ENCODE assay signal across 8 mouse cellular contexts in genomic region chr6:17749596-17749995, GRCm38 (mm10). TPM values are rescaled to one million over a fixed set of nuclear protein-coding genes. Genes with fewer than 3 reads are reported as not detected.
DNase-seq lines count a peak whose midpoint lies in the region; ATAC-seq and TF ChIP-seq lines count a peak whose summit lies in the region.

No protein-coding gene starts in this region.

- H3K27me3 ChIP-seq in G1E (ENCODE audit: insufficient read depth, low read length): no peaks in the 10 kb centered on the region
- no peaks in the 10 kb centered on the region for H3K27me3 ChIP-seq in forebrain, postnatal 0 days (ENCODE audit: insufficient read depth, low read length)
- no peaks in the 10 kb centered on the region for H3K27me3 ChIP-seq in midbrain, embryonic 11.5 days (ENCODE audit: control insufficient read depth, insufficient read depth, low read length)

- 16% methylated on average over 3 of the region's 3 CpGs for WGBS in forebrain, postnatal 0 days
- WGBS in midbrain, embryonic 11.5 days: 24% methylated on average over 3 of the region's 3 CpGs

- H3K9me3 ChIP-seq in G1E (replicated peaks): no peaks in the 10 kb centered on the region
- no peaks in the 10 kb centered on the region for H3K9me3 ChIP-seq in forebrain, postnatal 0 days (ENCODE audit: low read length)
- no peaks in the 10 kb centered on the region for H3K9me3 ChIP-seq in midbrain, embryonic 11.5 days (ENCODE audit: control insufficient read depth, low read length)

- H3K4me1 ChIP-seq in G1E (ENCODE audit: insufficient read depth, low read depth, low read length): peaks cover 58% of the 10 kb centered on the region
- H3K4me1 ChIP-seq in forebrain, postnatal 0 days (ENCODE audit: insufficient read depth): peaks cover 25% of the 10 kb centered on the region; the same call in 1 of the 2 replicates
- H3K4me1 ChIP-seq in midbrain, embryonic 11.5 days (ENCODE audit: control insufficient read depth, insufficient read depth, low read length): peaks cover 13% of the 10 kb centered on the region; the same call in 1 of the 2 replicates

- no peak for DNase-seq in gastrocnemius, adult 2 months
- DNase-seq in gastrocnemius, postnatal 36 days: no peak
- DNase-seq in G1E (ENCODE audit: low spot score) (no peak), adipocyte (ENCODE audit: low spot score) (no peak)
- no peak for DNase-seq in forebrain, postnatal 0 days
- peak; percentile 89 for DNase-seq in midbrain, embryonic 11.5 days (ENCODE audit: low spot score, missing footprints)
- no peak for DNase-seq in frontal cortex, postnatal 10 days (ENCODE audit: low spot score in 2 of 2)

- TF ChIP-seq CTCF in gastrocnemius, adult 2 months (IDR thresholded peaks at IDR 0.05): no peak
- no peak for TF ChIP-seq CTCF in G1E (IDR thresholded peaks at IDR 0.05; ENCODE audit: low read depth, low read length)
- TF ChIP-seq CTCF in forebrain, postnatal 0 days (IDR thresholded peaks at IDR 0.05; ENCODE audit: low read depth): no peak

- H3K4me2 ChIP-seq in forebrain, postnatal 0 days (ENCODE audit: low read depth): peak overlapping the region; percentile 65
- H3K4me2 ChIP-seq in midbrain, embryonic 11.5 days: peak overlapping the region; percentile 61

- peaks cover 22% of the 10 kb centered on the region for H3K36me3 ChIP-seq in G1E (replicated peaks)
- H3K36me3 ChIP-seq in forebrain, postnatal 0 days (ENCODE audit: insufficient read depth): no peaks in the 10 kb centered on the region
- no peaks in the 10 kb centered on the region for H3K36me3 ChIP-seq in midbrain, embryonic 11.5 days (ENCODE audit: control insufficient read depth, insufficient read depth, low read length)

- H3K27ac ChIP-seq in gastrocnemius, adult 2 months: peak overlapping the region; percentile 54
- peak overlapping the region; percentile 97 for H3K27ac ChIP-seq in forebrain, postnatal 0 days (ENCODE audit: low read depth, low read length)
- peak overlapping the region; percentile 97 for H3K27ac ChIP-seq in midbrain, embryonic 11.5 days (ENCODE audit: low read depth, low read length)

- intact Hi-C loops in gastrocnemius, adult 2 months (cut with DNase I): no loop called here
- intact Hi-C loops in gastrocnemius, postnatal 36 days (cut with DNase I): no loop called here

- H3K4me3 ChIP-seq in gastrocnemius, adult 2 months: peak overlapping the region; percentile 68
- H3K4me3 ChIP-seq in G1E (ENCODE audit: low read depth, low read length): peak overlapping the region; percentile 75
- H3K4me3 ChIP-seq in forebrain, postnatal 0 days (ENCODE audit: low read depth, low read length): peak overlapping the region; percentile 63
- peak overlapping the region; percentile 47 for H3K4me3 ChIP-seq in midbrain, embryonic 11.5 days (ENCODE audit: low read depth, low read length)

- ATAC-seq in G1E (ENCODE audit: extremely low read depth, insufficient number of reproducible peaks, low FRiP score, poor library complexity, severe bottlenecking): no peak
- ATAC-seq in forebrain, postnatal 0 days: peak; percentile 27
- ATAC-seq in midbrain, embryonic 11.5 days (ENCODE audit: low FRiP score): peak; percentile 33; the same call in 1 of the 2 replicates
- no peak for ATAC-seq in megakaryocyte-erythroid progenitor cell, adult 5-6 weeks (replicated peaks; ENCODE audit: low FRiP score, low TSS enrichment, poor library complexity, severe bottlenecking)

- H3K9ac ChIP-seq in forebrain, postnatal 0 days: peak overlapping the region; percentile 83
- peak overlapping the region; percentile 84 for H3K9ac ChIP-seq in midbrain, embryonic 11.5 days (ENCODE audit: low read length)

RNA-seq across cellular contexts. Expression of gene St7, which starts 56.9 kb away (rescaled TPM):
- total RNA-seq in gastrocnemius, adult 2 months (2021): 10 to 100 TPM; 13.0 to 14.0 TPM
- 10 to 100 TPM in 1 of 2 experiments, 1 to 10 TPM in 1; 9.6 to 10.6 TPM for total RNA-seq in gastrocnemius, postnatal 36 days (2021)
- total RNA-seq in G1E (2014; fragmentation: Nextera tagmentation): 155 TPM in 2 replicates
- total RNA-seq in G1E (2017): 84.7 and 92.6 TPM in 2 replicates
- 4.7 and 4.9 TPM in 2 replicates for polyA plus RNA-seq in G1E (2012)
- 57.7 and 67.3 TPM in 2 replicates for total RNA-seq in forebrain, postnatal 0 days (2014; rRNA removed)
- 40.0 and 41.9 TPM in 2 replicates for polyA plus RNA-seq in forebrain, postnatal 0 days (2015; fragmentation: Nextera tagmentation; extraction: Ambion mirVana)
- polyA plus RNA-seq in midbrain, embryonic 11.5 days (2014; fragmentation: Nextera tagmentation; extraction: Ambion mirVana): 36.6 and 38.6 TPM in 2 replicates
- 43.4 and 60.5 TPM in 2 replicates for total RNA-seq in megakaryocyte-erythroid progenitor cell, adult 5-6 weeks (2014; fragmentation: Nextera tagmentation)
- total RNA-seq in megakaryocyte-erythroid progenitor cell, adult 5-6 weeks (2017): 38.4 and 38.6 TPM in 2 replicates

Comparison
In these comparisons a context has a peak if more than half of its experiments do, and no peak if none do; other contexts are left out.
1. ATAC-seq: peak in forebrain, postnatal 0 days (single experiment) and midbrain, embryonic 11.5 days (single experiment); none in G1E (single experiment) and megakaryocyte-erythroid progenitor cell, adult 5-6 weeks (single experiment).
2. Peak in every context shown above with its lines, with median percentiles within 50 percentile points of each other: H3K27ac ChIP-seq and H3K4me3 ChIP-seq.